Mouse (Mus musculus) embryonic facial prominence, embryonic 12.5 days (tissue): Measurements from ENCODE around the gene Capn7. TPM values are rescaled to one million over a fixed set of nuclear protein-coding genes. Genes with fewer than 3 reads are reported as not detected.

Source experiments
- ATAC-seq: fragments of 200-750 bp; cut with Nextera tagmentation; 2 replicates; pipeline ENCODE4 v1.8.0; 2017; ENCODE audit not compliant: insufficient number of reproducible peaks, insufficient read depth, low FRiP score, low TSS enrichment
- H3K27ac ChIP-seq: fragments of 300-500 bp; sonication (generic); 2 replicates; pipeline ENCODE4 v1.5.1; 2016; ENCODE audit warnings: mild to moderate bottlenecking
- H3K27me3 ChIP-seq: fragments of 300-500 bp; sonication (generic); 2 replicates; pipeline ENCODE4 v1.6.1; 2016; ENCODE audit warnings: mild to moderate bottlenecking, moderate library complexity
- H3K36me3 ChIP-seq: fragments of 300-500 bp; sonication (generic); 2 replicates; pipeline ENCODE4 v1.6.1; 2016; ENCODE audit warnings: mild to moderate bottlenecking
- H3K4me1 ChIP-seq: fragments of 300-500 bp; sonication (generic); 2 replicates; pipeline ENCODE4 v1.6.1; 2016
- H3K4me2 ChIP-seq: fragments of 300-500 bp; sonication (generic); replicated peaks from 2 replicates; pipeline ENCODE4 v1.6.1; 2016; ENCODE audit warnings: mild to moderate bottlenecking, moderate library complexity
- H3K4me3 ChIP-seq: fragments of 300-500 bp; sonication (generic); 2 replicates; pipeline ENCODE4 v1.5.1; 2016; ENCODE audit warnings: mild to moderate bottlenecking
- H3K9ac ChIP-seq: fragments of 300-500 bp; sonication (generic); 2 replicates; pipeline ENCODE4 v1.6.1; 2016; ENCODE audit warnings: mild to moderate bottlenecking, moderate library complexity
- H3K9me3 ChIP-seq: fragments of 300-500 bp; sonication (generic); 2 replicates; pipeline ENCODE4 v1.6.1; 2016; ENCODE audit warnings: mild to moderate bottlenecking, moderate library complexity
- WGBS: fragments of 180-500 bp; shearing (Covaris S2); methylation state at CpG from one replicate; pipeline ENCODE4 v1.1.7; 2016; 5-methylcytosine and 5-hydroxymethylcytosine counted together
- polyA plus RNA-seq: library from polyadenylated mRNA; unstranded; fragments of >200 nt; fragmentation: Nextera tagmentation; extraction: Ambion mirVana; gene quantifications from 2 replicates; pipeline ENCODE4 v1.2.1, GENCODE M21; 2016

The Capn7 gene
- polyA plus RNA-seq, 1 experiment from 2014 or later, result 43.6 TPM

DNA sequence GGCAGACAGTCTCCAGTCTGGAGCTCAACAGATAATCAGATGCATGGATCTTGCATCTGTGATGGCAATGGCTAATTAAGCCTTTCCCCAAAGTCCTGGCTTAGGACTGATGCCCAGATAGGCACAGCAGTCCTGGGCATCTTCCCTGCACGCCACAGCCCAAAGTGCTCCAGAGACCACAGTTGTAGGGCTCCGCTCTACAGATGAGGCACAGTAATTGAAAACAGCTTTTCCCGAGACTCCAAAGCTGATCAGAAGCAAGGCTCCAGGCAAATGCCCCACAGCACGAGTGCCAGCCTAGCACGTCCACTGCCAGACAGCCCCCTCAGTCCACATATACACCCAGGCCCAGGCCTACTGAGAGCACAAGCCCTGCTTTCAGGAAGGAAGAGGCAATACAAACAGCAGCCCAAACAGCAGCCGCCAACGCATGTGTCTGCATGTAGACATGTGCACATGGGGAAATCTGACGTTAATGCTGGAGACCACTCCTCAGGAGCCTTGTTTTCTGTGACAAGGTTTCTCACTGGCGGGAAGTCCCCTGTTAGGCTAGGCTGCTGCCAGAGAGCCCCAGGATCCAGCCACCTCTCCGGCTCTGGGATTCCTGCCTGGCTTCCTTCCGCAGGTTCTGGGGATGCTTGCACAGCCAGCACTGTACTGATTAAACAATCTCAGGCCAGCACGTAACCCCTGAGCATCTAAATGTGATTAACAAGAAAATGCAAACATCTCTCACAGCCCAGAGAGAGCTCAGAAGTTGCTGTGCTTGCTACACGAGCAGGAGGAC, 51.8 kb downstream of the Capn7 start:
- H3K36me3 ChIP-seq, result no peaks in the 10 kb centered on the region; the same call in 1 of the 2 replicates
- H3K27me3 ChIP-seq, result no peaks in the 10 kb centered on the region
- H3K4me1 ChIP-seq, result peaks cover 24% of the 10 kb centered on the region
- 44% methylated on average over 13 of the region's 13 CpGs for WGBS
- H3K4me2 ChIP-seq, result no peak overlapping the region
- no peak overlapping the region for H3K4me3 ChIP-seq
- H3K9ac ChIP-seq, result no peak overlapping the region
- peak overlapping the region; percentile 61; the same call in 1 of the 2 replicates for H3K27ac ChIP-seq
- no peak for ATAC-seq
- H3K9me3 ChIP-seq, result no peaks in the 10 kb centered on the region

DNA sequence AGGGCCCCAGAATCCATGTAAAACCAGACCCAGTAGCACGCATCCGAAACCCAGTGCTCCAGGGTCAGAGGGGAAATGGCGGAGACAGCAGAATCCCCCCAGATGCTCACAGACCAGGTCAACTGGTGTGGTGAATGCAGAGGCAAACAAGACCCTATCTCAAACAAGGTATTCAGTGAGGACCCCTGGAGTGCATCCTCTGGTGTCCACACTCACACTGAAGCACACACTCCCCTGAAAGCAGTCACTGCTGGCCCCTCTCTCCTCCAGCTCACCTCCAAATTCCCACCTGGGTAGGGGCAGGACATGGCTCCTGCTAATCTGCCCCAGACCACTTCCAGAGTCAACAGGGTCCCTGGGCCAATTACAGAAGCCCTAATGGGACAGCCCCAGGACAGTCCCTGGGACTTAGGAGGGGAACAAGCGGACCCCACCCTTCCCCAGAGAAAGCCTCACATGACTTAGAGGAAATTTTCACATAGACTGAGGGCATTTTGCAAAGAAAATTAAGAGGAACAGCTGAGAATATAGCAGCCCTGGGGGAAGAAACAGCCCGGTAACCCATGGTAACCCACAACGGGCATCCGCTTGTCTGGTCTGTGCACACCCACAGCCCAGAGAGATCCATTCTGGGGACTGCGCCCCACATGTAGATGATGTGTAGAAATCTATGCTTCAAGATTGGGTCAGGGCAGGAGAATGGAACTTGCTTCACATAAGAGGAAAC, 53.1 kb downstream of the Capn7 start:
- ATAC-seq, result no peak
- Histone ChIP-seq H3K4me1 (peaks cover 24% of the 10 kb centered on the region), H3K27ac (no peak overlapping the region), H3K4me3 (no peak overlapping the region), H3K36me3 (no peaks in the 10 kb centered on the region), H3K9me3 (no peaks in the 10 kb centered on the region), H3K27me3 (no peaks in the 10 kb centered on the region), H3K4me2 (no peak overlapping the region), H3K9ac (no peak overlapping the region)
- 89% methylated on average over 8 of the region's 8 CpGs for WGBS

DNA sequence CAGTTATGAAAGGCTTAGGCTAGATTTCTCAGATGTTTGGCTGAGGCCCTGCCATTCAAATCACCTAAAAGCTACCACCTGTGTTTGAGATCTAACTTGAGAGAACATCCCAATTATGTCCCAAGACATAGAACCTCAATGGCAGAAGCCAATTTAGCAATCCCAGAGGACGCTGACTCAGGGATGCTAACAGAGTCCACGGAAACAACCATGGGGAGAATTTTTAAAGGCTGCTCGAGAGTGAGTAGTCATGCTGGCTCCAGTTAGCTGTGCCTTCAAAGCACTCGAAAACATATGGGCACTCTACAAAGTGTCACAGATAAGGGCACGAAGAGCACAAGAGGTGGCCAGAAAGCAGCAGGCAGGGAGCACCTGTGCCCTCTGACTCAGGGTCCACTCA, 55.9 kb downstream of the Capn7 start:
- no peak overlapping the region for H3K9ac ChIP-seq
- H3K27me3 ChIP-seq, result no peaks in the 10 kb centered on the region
- no peaks in the 10 kb centered on the region for H3K9me3 ChIP-seq
- no peak overlapping the region for H3K4me3 ChIP-seq
- H3K36me3 ChIP-seq, result peaks cover 6% of the 10 kb centered on the region; the same call in 1 of the 2 replicates
- no peak for ATAC-seq
- H3K27ac ChIP-seq, result no peak overlapping the region
- H3K4me1 ChIP-seq, result peaks cover 16% of the 10 kb centered on the region
- no peak overlapping the region for H3K4me2 ChIP-seq
- 83% methylated on average over 5 of the region's 5 CpGs for WGBS

DNA sequence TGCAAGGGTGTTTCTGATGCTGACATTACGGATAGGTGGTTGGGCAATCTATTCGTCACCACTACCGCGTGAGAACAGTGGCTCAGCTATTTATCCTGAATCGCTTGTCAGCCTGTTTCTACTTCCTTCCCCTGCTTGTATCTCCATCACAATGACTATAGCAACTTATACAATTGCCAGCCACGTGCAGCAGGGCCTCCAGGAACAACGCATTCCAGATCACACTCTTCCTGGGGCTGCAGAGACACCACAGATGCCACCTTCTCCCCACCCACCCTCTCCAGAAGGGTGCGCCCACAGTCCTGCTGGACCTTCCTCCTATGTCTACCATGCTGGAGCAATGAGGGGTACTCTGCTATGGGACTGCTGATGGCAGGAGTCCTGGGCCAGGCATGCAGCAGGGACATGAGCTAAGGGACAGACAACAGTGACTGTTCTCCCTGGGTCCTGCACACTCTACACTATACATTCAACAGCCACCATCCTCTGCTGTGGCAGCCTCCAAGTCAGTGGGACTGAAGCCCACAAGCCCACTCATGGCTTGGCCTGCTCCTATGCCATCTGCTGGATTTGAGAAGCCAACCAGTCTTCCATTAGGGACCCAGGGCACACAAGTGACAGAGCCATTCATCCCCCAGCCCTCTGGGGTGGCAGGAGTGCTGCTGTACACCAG, 56.6 kb downstream of the Capn7 start:
- peaks cover 6% of the 10 kb centered on the region; the same call in 1 of the 2 replicates for H3K36me3 ChIP-seq
- ATAC-seq, result no peak
- peaks cover 10% of the 10 kb centered on the region for H3K4me1 ChIP-seq
- H3K9ac ChIP-seq, result no peak overlapping the region
- no peak overlapping the region for H3K4me3 ChIP-seq
- 80% methylated on average over 8 of the region's 8 CpGs for WGBS
- no peaks in the 10 kb centered on the region for H3K27me3 ChIP-seq
- no peaks in the 10 kb centered on the region for H3K9me3 ChIP-seq
- no peak overlapping the region for H3K4me2 ChIP-seq
- no peak overlapping the region for H3K27ac ChIP-seq

DNA sequence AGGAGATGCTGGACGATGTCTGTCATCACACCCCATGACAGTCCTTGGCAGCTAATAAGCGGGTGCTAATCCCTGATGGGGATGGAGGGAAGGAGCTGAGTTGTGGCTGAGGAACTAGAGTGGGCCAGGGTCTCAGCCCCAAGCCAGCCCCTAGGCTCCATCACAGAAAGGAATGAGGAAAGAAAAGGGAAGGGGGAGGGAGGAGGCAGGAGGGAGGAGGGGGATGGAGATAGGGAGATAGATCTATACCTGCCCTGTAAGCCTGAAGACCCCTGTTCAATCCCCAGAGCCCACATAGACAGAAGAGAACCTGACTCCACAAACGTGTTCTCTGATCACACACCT, 57.1 kb downstream of the Capn7 start:
- Histone ChIP-seq H3K9ac (no peak overlapping the region), H3K27ac (no peak overlapping the region), H3K27me3 (no peaks in the 10 kb centered on the region), H3K9me3 (no peaks in the 10 kb centered on the region), H3K4me3 (no peak overlapping the region), H3K4me2 (no peak overlapping the region), H3K36me3 (peaks cover 6% of the 10 kb centered on the region; the same call in 1 of the 2 replicates), H3K4me1 (peaks cover 5% of the 10 kb centered on the region; the same call in 1 of the 2 replicates)
- WGBS, result 78% methylated on average over 3 of the region's 3 CpGs
- ATAC-seq, result no peak

DNA sequence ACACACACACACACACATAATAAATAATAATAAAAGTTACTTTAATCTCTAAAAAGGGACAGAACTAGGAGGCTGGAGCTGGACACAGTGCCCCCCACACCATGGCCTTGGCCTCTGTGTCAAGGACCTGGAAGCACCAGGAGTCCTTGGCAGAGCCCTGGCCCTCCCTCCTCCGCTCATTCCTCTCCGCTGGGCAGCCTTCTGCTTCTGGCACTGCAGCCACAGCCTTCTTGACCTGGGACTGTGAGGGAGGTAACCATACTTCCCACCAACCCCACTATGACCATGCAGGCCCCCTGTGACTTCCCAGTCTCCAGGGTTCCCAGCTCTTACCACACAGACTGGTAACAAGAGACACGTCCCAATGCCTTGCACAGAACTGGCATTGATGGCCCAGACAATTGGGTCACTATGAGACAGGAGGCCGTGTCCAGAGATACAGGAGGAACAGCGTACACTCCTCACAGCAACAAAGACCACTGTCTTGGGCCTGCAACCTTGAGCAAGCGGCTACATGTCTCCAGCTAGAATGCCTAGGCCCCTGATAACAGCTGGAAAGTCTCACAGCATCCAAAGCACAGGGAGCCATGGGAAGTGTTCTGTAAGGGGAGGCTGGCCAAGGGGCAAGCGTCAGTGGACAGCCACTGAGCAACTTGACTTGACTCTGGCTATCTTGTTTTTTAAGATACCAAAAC, 57.6 kb downstream of the Capn7 start:
- ATAC-seq, result no peak
- 76% methylated on average over 7 of the region's 7 CpGs for WGBS
- no peaks in the 10 kb centered on the region for H3K4me1 ChIP-seq
- H3K27ac ChIP-seq, result no peak overlapping the region
- no peaks in the 10 kb centered on the region for H3K27me3 ChIP-seq
- peaks cover 6% of the 10 kb centered on the region; the same call in 1 of the 2 replicates for H3K36me3 ChIP-seq
- no peak overlapping the region for H3K4me2 ChIP-seq
- H3K9me3 ChIP-seq, result no peaks in the 10 kb centered on the region
- H3K4me3 ChIP-seq, result no peak overlapping the region
- H3K9ac ChIP-seq, result no peak overlapping the region

DNA sequence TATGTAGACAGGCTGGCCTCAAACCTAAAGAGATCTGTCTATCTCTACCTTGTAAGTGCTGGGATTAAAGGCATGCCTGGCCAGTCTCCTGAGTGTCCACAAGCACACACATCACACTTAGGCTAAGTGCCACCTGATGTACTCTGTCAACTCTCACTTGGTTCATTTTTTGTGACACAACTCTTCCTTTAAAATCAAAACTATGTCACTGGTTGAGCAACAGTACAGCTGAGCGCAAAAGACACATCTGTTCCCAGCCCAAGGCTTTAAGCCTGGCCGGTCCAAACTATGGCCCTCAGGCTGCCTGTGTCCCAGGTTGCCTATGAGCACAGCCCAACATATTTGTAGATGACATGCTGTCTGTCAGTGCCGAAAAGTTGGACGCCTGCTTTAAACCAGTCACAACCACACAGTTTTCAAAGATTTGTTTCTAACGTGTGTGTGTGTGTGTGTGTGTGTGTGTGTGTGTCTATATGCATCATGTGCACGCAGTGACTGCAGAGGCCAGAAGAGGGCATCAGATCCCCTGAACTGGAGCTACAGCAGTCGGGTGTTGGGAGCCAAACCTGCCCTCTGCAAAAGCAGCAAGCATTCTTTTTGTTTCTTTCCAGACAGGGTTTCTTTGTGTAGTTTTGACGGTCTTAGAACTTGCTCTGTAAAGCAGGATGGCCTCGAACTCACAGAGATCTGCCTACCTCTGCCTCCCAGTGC, 58.5 kb downstream of the Capn7 start:
- no peaks in the 10 kb centered on the region for H3K9me3 ChIP-seq
- no peaks in the 10 kb centered on the region for H3K4me1 ChIP-seq
- 93% methylated on average over 9 of the region's 9 CpGs for WGBS
- H3K9ac ChIP-seq, result no peak overlapping the region
- H3K27ac ChIP-seq, result no peak overlapping the region
- H3K27me3 ChIP-seq, result no peaks in the 10 kb centered on the region
- H3K4me3 ChIP-seq, result no peak overlapping the region
- H3K4me2 ChIP-seq, result no peak overlapping the region
- H3K36me3 ChIP-seq, result peaks cover 6% of the 10 kb centered on the region; the same call in 1 of the 2 replicates
- ATAC-seq, result no peak

DNA sequence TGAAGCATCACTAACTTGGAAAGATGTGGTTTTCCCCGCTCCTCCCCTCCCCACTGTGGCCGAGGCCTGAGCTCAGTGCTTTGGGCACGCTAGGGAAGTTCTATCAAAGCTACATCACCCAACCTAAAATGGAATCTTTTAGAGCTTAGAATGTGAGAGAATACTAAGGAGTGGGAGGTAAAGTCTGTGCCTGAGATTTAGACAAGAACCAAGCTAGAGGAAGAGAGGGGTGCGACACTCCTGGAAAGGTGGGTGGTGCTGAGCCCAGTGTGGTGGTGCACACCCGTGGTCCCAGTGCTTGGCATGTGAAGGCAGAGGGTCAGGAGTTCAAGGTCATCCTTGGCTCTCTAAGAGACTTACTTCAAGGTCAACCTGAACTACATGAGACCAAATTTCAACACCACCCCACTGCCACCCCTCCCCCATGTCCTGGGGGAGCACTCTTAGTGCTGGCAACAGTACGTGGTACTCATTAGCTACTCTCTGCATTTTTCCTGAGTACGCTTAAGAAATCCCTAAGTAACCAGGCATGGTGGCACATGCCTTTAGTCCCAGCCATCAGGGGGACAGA, 59.3 kb downstream of the Capn7 start:
- peaks cover 9% of the 10 kb centered on the region; the same call in 1 of the 2 replicates for H3K36me3 ChIP-seq
- WGBS, result 94% methylated on average over 7 of the region's 7 CpGs
- H3K27ac ChIP-seq, result no peak overlapping the region
- H3K4me1 ChIP-seq, result no peaks in the 10 kb centered on the region
- H3K4me2 ChIP-seq, result no peak overlapping the region
- no peaks in the 10 kb centered on the region for H3K9me3 ChIP-seq
- no peaks in the 10 kb centered on the region for H3K27me3 ChIP-seq
- ATAC-seq, result no peak
- no peak overlapping the region for H3K4me3 ChIP-seq
- H3K9ac ChIP-seq, result no peak overlapping the region

DNA sequence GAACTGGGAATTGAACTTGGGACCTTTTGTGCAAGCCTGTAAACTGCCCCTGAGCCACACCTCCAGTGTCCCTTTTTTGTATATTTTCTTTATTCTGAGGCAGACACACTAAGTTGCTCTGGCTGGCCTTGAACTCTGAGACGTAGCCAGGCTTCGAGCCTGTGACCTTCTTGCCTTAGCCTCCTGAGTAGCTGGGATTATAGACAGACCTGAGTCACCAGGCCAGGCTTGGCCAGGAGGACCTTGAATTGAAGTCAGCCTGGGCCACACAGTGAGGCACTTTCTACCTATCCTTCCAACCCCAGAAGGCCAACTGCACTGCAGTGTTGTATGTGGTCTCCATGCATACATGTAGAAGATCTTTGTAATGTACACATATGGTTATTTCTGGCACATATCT, 60.0 kb downstream of the Capn7 start:
- Histone ChIP-seq H3K27me3 (no peaks in the 10 kb centered on the region), H3K4me3 (no peak overlapping the region), H3K4me1 (no peaks in the 10 kb centered on the region), H3K9me3 (no peaks in the 10 kb centered on the region), H3K27ac (no peak overlapping the region), H3K9ac (no peak overlapping the region), H3K4me2 (no peak overlapping the region), H3K36me3 (peaks cover 9% of the 10 kb centered on the region; the same call in 1 of the 2 replicates)
- WGBS, result 92% methylated on average over 2 of the region's 2 CpGs
- no peak for ATAC-seq

DNA sequence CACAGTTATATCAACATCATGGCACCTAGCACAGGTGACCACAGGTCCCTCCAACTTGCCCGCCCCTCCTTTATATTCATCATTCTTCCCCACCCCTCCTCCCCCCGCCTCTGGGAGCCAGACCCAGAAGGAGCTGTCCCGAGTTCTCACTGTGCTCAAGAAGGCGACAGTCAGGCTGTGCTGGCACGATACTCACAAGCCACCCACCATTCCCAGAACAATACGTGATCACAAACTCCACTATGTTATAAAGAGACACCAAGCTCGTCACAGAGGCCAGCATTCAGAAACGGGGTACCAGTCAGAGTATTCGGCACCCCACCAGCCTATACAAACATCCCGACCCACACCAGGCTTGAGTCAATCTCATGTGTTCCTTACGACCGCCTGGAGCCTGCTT, 60.9 kb downstream of the Capn7 start:
- Histone ChIP-seq H3K27me3 (no peaks in the 10 kb centered on the region), H3K36me3 (peaks cover 9% of the 10 kb centered on the region; the same call in 1 of the 2 replicates), H3K9ac (no peak overlapping the region), H3K4me3 (no peak overlapping the region), H3K27ac (no peak overlapping the region), H3K4me1 (peaks cover 2% of the 10 kb centered on the region; the same call in 1 of the 2 replicates), H3K4me2 (no peak overlapping the region), H3K9me3 (no peaks in the 10 kb centered on the region)
- ATAC-seq, result no peak
- WGBS, result 87% methylated on average over 12 of the region's 12 CpGs
